Mouse (Mus musculus) ES-Bruce4 (cell line): ENCODE measurements around the gene Lrp6. TPM values are rescaled to one million over a fixed set of nuclear protein-coding genes. Genes with fewer than 3 reads are reported as not detected.

Source experiments
- H3K27ac ChIP-seq: 2 replicates; pipeline ENCODE4 v1.5.1; 2012; ENCODE audit warnings: low read length, inconsistent platforms; ENCODE audit not compliant: insufficient read depth
- H3K27me3 ChIP-seq: 2 replicates; pipeline ENCODE4 v1.6.1; 2012; ENCODE audit warnings: mild to moderate bottlenecking, low read length, inconsistent platforms; ENCODE audit not compliant: control insufficient read depth, poor library complexity, insufficient read depth, severe bottlenecking
- H3K36me3 ChIP-seq: 2 replicates; pipeline ENCODE4 v1.6.1; 2012; ENCODE audit warnings: inconsistent platforms, mild to moderate bottlenecking, low read length, moderate library complexity; ENCODE audit not compliant: control insufficient read depth, poor library complexity, insufficient read depth, severe bottlenecking
- H3K4me1 ChIP-seq: one replicate; pipeline ENCODE4 v1.8.1; 2011; ENCODE audit warnings: low read length; ENCODE audit not compliant: control insufficient read depth, insufficient read depth
- H3K4me3 ChIP-seq: 2 replicates; pipeline ENCODE4 v1.5.1; 2011; ENCODE audit warnings: low read depth, mild to moderate bottlenecking, low read length
- H3K9ac ChIP-seq: 2 replicates; pipeline ENCODE4 v1.6.1; 2012; ENCODE audit warnings: low read depth, mild to moderate bottlenecking, inconsistent platforms; ENCODE audit not compliant: poor library complexity, severe bottlenecking
- H3K9me3 ChIP-seq: replicated peaks from 2 replicates; pipeline ENCODE4 v1.6.1; 2012; ENCODE audit warnings: mild to moderate bottlenecking, low read length, inconsistent platforms; ENCODE audit not compliant: control insufficient read depth, poor library complexity, insufficient read depth, severe bottlenecking
- CTCF ChIP-seq: IDR thresholded peaks from one replicate; pipeline ENCODE4 v1.8.1; 2011; ENCODE audit warnings: low read depth, low read length
- EP300 ChIP-seq: IDR thresholded peaks from 2 replicates; pipeline ENCODE4 v1.6.1; 2011; ENCODE audit warnings: low read depth, low read length; ENCODE audit not compliant: insufficient read depth
- POLR2A ChIP-seq: IDR thresholded peaks from one replicate; pipeline ENCODE4 v1.8.1; 2011; ENCODE audit warnings: low read length; ENCODE audit not compliant: insufficient read depth
- polyA plus RNA-seq: library from polyadenylated mRNA; stranded (reverse); fragments of >200 nt; gene quantifications from 2 replicates; pipeline ENCODE4 v1.2.4, GENCODE M21; 2011; ENCODE audit warnings: low read depth; ENCODE audit not compliant: missing spikeins, insufficient read depth, insufficient read length

Gene Lrp6
- polyA plus RNA-seq, 1 experiment = 46.3 TPM

GRCm38 (mm10) chr6:134515416-134515815, 51.3 kb downstream of the Lrp6 start:
- no peak overlapping the region for H3K9ac ChIP-seq
- H3K4me1 ChIP-seq = no peaks in the 10 kb centered on the region
- H3K27ac ChIP-seq = no peak overlapping the region
- H3K9me3 ChIP-seq = no peaks in the 10 kb centered on the region
- H3K27me3 ChIP-seq = no peaks in the 10 kb centered on the region
- H3K36me3 ChIP-seq = peaks cover 2% of the 10 kb centered on the region; the same call in 1 of the 2 replicates
- H3K4me3 ChIP-seq = no peak overlapping the region
- TF ChIP-seq CTCF (no peak), EP300 (no peak), POLR2A (no peak)

- TF ChIP-seq EP300 = no peak
- TF ChIP-seq POLR2A = no peak
- no peak for TF ChIP-seq CTCF
- Histone ChIP-seq H3K4me1 (no peaks in the 10 kb centered on the region), H3K27me3 (no peaks in the 10 kb centered on the region), H3K9ac (no peak overlapping the region), H3K36me3 (no peaks in the 10 kb centered on the region), H3K4me3 (no peak overlapping the region), H3K9me3 (no peaks in the 10 kb centered on the region), H3K27ac (no peak overlapping the region)
These were observed 52.8 kb downstream of the Lrp6 start for GRCm38 (mm10) chr6:134513896-134514510.

GRCm38 (mm10) chr6:134513011-134513410, 53.8 kb downstream of the Lrp6 start:
- no peaks in the 10 kb centered on the region for H3K27me3 ChIP-seq
- no peaks in the 10 kb centered on the region for H3K36me3 ChIP-seq
- H3K27ac ChIP-seq = no peak overlapping the region
- no peaks in the 10 kb centered on the region for H3K4me1 ChIP-seq
- no peak overlapping the region for H3K9ac ChIP-seq
- no peaks in the 10 kb centered on the region for H3K9me3 ChIP-seq
- H3K4me3 ChIP-seq = no peak overlapping the region
- TF ChIP-seq CTCF (no peak), POLR2A (no peak), EP300 (no peak)

- Histone ChIP-seq H3K36me3 (no peaks in the 10 kb centered on the region), H3K27ac (no peak overlapping the region), H3K9ac (no peak overlapping the region), H3K9me3 (no peaks in the 10 kb centered on the region), H3K4me3 (no peak overlapping the region), H3K27me3 (no peaks in the 10 kb centered on the region), H3K4me1 (no peaks in the 10 kb centered on the region)
- TF ChIP-seq EP300 = no peak
- TF ChIP-seq POLR2A = no peak
- no peak for TF ChIP-seq CTCF
These were observed 54.3 kb downstream of the Lrp6 start for GRCm38 (mm10) chr6:134512478-134512877.

GRCm38 (mm10) chr6:134511118-134511517, 55.6 kb downstream of the Lrp6 start:
- Histone ChIP-seq H3K4me3 (no peak overlapping the region), H3K27me3 (no peaks in the 10 kb centered on the region), H3K9me3 (no peaks in the 10 kb centered on the region), H3K4me1 (no peaks in the 10 kb centered on the region), H3K36me3 (peaks cover 8% of the 10 kb centered on the region), H3K9ac (no peak overlapping the region), H3K27ac (no peak overlapping the region)
- TF ChIP-seq CTCF (no peak), POLR2A (no peak), EP300 (no peak)

GRCm38 (mm10) chr6:134510280-134510679, 56.5 kb downstream of the Lrp6 start:
- Histone ChIP-seq H3K36me3 (peaks cover 12% of the 10 kb centered on the region), H3K9me3 (no peaks in the 10 kb centered on the region), H3K27ac (no peak overlapping the region), H3K27me3 (no peaks in the 10 kb centered on the region), H3K9ac (no peak overlapping the region), H3K4me1 (no peaks in the 10 kb centered on the region), H3K4me3 (no peak overlapping the region)
- TF ChIP-seq EP300 = no peak
- no peak for TF ChIP-seq CTCF
